Mouse (Mus musculus) stomach, adult 2 months (tissue): ENCODE data around the gene Wdr11. TPM values are rescaled to one million over a fixed set of nuclear protein-coding genes. Genes with fewer than 3 reads are reported as not detected.

Experiments
- polyA plus RNA-seq: library from polyadenylated mRNA; depleted of rRNA; stranded (reverse); fragments of >200 nt; gene quantifications from 2 replicates; pipeline ENCODE4 v1.2.3, GENCODE M21; 2012; rRNA removed

Wdr11 gene
- polyA plus RNA-seq, result 4.5 and 5.5 TPM in 2 replicates

GRCm38 (mm10) chr7:129591371-129592131 lies at the start of gene Wdr11:
Gene Wdr11, plus strand, starts transcription at chr7:129591863.

